Mouse (Mus musculus) MEL (cell line): Measurements from ENCODE around the gene Fam129c.

ENCODE experiments used
- CHD1 ChIP-seq: IDR thresholded peaks from 2 replicates; pipeline ENCODE4 v1.6.1; 2012; ENCODE audit warnings: low read depth, mild to moderate bottlenecking, inconsistent platforms, low read length, improper control_type of control experiment
- CTCF ChIP-seq, 3 experiments: IDR thresholded peaks in 2 of 3; conservative IDR thresholded peaks in 1 of 3; 2 replicates each; pipeline ENCODE4 v1.5.1; 2011 to 2012; ENCODE audit warnings: low read length in 3 of 3, low read depth in 2 of 3, mild to moderate bottlenecking in 2 of 3, improper control_type of control experiment in 1 of 3, inconsistent platforms in 1 of 3, mixed read lengths in 1 of 3, moderate library complexity in 1 of 3; ENCODE audit not compliant: control insufficient read depth in 1 of 3, insufficient read depth in 1 of 3, poor library complexity in 1 of 3, severe bottlenecking in 1 of 3
- ETS1 ChIP-seq: IDR thresholded peaks from 2 replicates; pipeline ENCODE4 v1.6.1; 2012; ENCODE audit warnings: low read depth, mild to moderate bottlenecking, inconsistent platforms, low read length, improper control_type of control experiment, moderate library complexity
- NELFE ChIP-seq: IDR thresholded peaks from 2 replicates; pipeline ENCODE4 v1.6.1; 2011; ENCODE audit warnings: low read depth, low read length, improper control_type of control experiment
- POLR2A ChIP-seq, 2 experiments: IDR thresholded peaks; 2 replicates each; pipeline ENCODE4 v1.6.1; 2011 to 2012; ENCODE audit warnings: low read length in 2 of 2, mild to moderate bottlenecking in 2 of 2, control low read depth in 1 of 2, improper control_type of control experiment in 1 of 2, low read depth in 1 of 2, moderate library complexity in 1 of 2; ENCODE audit not compliant: control insufficient read depth in 1 of 2, insufficient read depth in 1 of 2, poor library complexity in 1 of 2
- SMC3 ChIP-seq: IDR thresholded peaks from 2 replicates; pipeline ENCODE4 v1.6.1; 2011; ENCODE audit warnings: low read depth, low read length, improper control_type of control experiment
- TBP ChIP-seq: IDR thresholded peaks from 2 replicates; pipeline ENCODE4 v1.8.0; 2011; ENCODE audit warnings: low read depth, low read length, improper control_type of control experiment

DNA sequence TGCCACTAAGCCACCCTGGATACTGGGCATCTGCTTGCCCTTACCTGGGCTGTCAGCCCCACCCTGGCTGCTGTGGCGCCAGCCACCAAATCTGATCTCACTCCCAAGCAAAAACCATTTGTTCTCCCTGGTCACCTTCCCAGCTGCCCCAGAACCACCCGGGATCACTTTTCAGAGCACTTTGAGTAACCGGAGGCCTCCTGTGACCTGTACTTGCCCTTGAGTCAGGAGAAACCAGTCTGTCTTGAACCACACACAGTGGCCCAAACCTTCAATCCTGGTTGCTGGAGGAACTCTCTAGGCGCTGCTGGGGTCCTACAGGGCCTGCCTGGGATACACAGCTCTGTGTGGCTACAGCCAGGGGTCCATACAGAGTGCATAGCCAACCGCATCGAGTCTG, 44.7 kb upstream of the Fam129c start:
- TF ChIP-seq ETS1: no peak
- no peak for TF ChIP-seq NELFE
- no peak for TF ChIP-seq POLR2A (IDR thresholded peaks at IDR 0.05; ENCODE audit: control insufficient read depth in 1 of 2, insufficient read depth in 1 of 2, low read depth in 1 of 2, low read length in 2 of 2, poor library complexity in 1 of 2)
- no peak for TF ChIP-seq CTCF (IDR thresholded peaks at IDR 0.05 in 2 of 3, conservative IDR thresholded peaks at IDR 0.05 in 1 of 3; ENCODE audit: control insufficient read depth in 1 of 3, insufficient read depth in 1 of 3, low read depth in 2 of 3, low read length in 3 of 3, poor library complexity in 1 of 3, severe bottlenecking in 1 of 3)
- no peak for TF ChIP-seq CHD1
- no peak for TF ChIP-seq TBP
- no peak for TF ChIP-seq SMC3
